Comparison of ENCODE assay signal across 10 mouse cellular contexts in genomic region chr9:60838331-60838872, GRCm38 (mm10). TPM values are rescaled to one million over a fixed set of nuclear protein-coding genes. Genes with fewer than 3 reads are reported as not detected.
DNase-seq lines count a peak whose midpoint lies in the region; ATAC-seq lines count a peak whose summit lies in the region.
"Had no signal": no experiment of that assay in that cellular context is flagged by ENCODE, and none has a peak within 500 bp of the region (broad histone marks: within the 10 kb centered on the region; RNA-seq: fewer than 3 reads in every experiment).

No protein-coding gene starts in this region.

- no peak overlapping the region for H3K4me3 ChIP-seq in neural tube, embryonic 12.5 days
- H3K4me3 ChIP-seq in intestine, embryonic 14.5 days (ENCODE audit: low read depth, low read length), result no peak overlapping the region
- peak overlapping the region; percentile 34 for H3K4me3 ChIP-seq in stomach, embryonic 16.5 days (replicated peaks; ENCODE audit: low read length)
- H3K4me3 ChIP-seq: liver, embryonic 15.5 days had no signal

- no peak for ATAC-seq in neural tube, embryonic 12.5 days (ENCODE audit: low FRiP score, low read depth)
- no peak for ATAC-seq in intestine, embryonic 14.5 days (replicated peaks; ENCODE audit: low FRiP score, low TSS enrichment, low read depth)
- no peak for ATAC-seq in stomach, embryonic 16.5 days (ENCODE audit: insufficient read depth, low FRiP score)

- no peak overlapping the region for H3K9ac ChIP-seq in neural tube, embryonic 12.5 days
- no peak overlapping the region for H3K9ac ChIP-seq in intestine, embryonic 14.5 days (ENCODE audit: low read length)
- H3K9ac ChIP-seq in stomach, embryonic 16.5 days (ENCODE audit: low read length), result no peak overlapping the region; the same call in 1 of the 2 replicates
- H3K9ac ChIP-seq: liver, embryonic 15.5 days had no signal

- WGBS in neural tube, embryonic 12.5 days, result 51% methylated on average over 9 of the region's 9 CpGs
- WGBS in intestine, embryonic 14.5 days, result 46% methylated on average over 9 of the region's 9 CpGs
- WGBS in stomach, embryonic 16.5 days, result 45% methylated on average over 9 of the region's 9 CpGs

- H3K27me3 ChIP-seq in neural tube, embryonic 12.5 days (replicated peaks), result no peaks in the 10 kb centered on the region
- no peaks in the 10 kb centered on the region for H3K27me3 ChIP-seq in intestine, embryonic 14.5 days (replicated peaks; ENCODE audit: control insufficient read depth, insufficient read depth, low read length)
- H3K27me3 ChIP-seq in stomach, embryonic 16.5 days (ENCODE audit: control insufficient read depth, insufficient read depth, low read length), result no peaks in the 10 kb centered on the region
- H3K27me3 ChIP-seq: liver, embryonic 15.5 days had no signal

- no peaks in the 10 kb centered on the region for H3K9me3 ChIP-seq in neural tube, embryonic 12.5 days
- H3K9me3 ChIP-seq in intestine, embryonic 14.5 days (ENCODE audit: control insufficient read depth, low read length), result 0 out of 2 replicates have a peak, but pooled peaks cover 3% of the 10 kb centered on the region
- H3K9me3 ChIP-seq in stomach, embryonic 16.5 days (replicated peaks; ENCODE audit: control insufficient read depth, low read length), result no peaks in the 10 kb centered on the region
- H3K9me3 ChIP-seq: liver, embryonic 15.5 days had no signal

- peak overlapping the region; percentile 56 for H3K4me2 ChIP-seq in neural tube, embryonic 12.5 days (replicated peaks)
- H3K4me2 ChIP-seq in intestine, embryonic 14.5 days (ENCODE audit: low read length), result peak overlapping the region; percentile 32
- H3K4me2 ChIP-seq in stomach, embryonic 16.5 days (ENCODE audit: low read depth, low read length), result peak overlapping the region; percentile 57

- peaks cover 23% of the 10 kb centered on the region for H3K4me1 ChIP-seq in neural tube, embryonic 12.5 days
- peaks cover 24% of the 10 kb centered on the region for H3K4me1 ChIP-seq in intestine, embryonic 14.5 days (replicated peaks; ENCODE audit: control insufficient read depth, insufficient read depth, low read length)
- peaks cover 31% of the 10 kb centered on the region for H3K4me1 ChIP-seq in stomach, embryonic 16.5 days (ENCODE audit: control insufficient read depth, insufficient read depth, low read length)
- H3K4me1 ChIP-seq: liver, embryonic 15.5 days had no signal

- H3K27ac ChIP-seq in neural tube, embryonic 12.5 days, result no peak overlapping the region
- H3K27ac ChIP-seq in intestine, embryonic 14.5 days (ENCODE audit: low read depth), result peak overlapping the region; percentile 67; the same call in 1 of the 2 replicates
- H3K27ac ChIP-seq in stomach, embryonic 16.5 days (ENCODE audit: low read length), result peak overlapping the region; percentile 88
- H3K27ac ChIP-seq: liver, embryonic 15.5 days had no signal

- H3K36me3 ChIP-seq in neural tube, embryonic 12.5 days, result no peaks in the 10 kb centered on the region
- peaks cover 11% of the 10 kb centered on the region; the same call in 1 of the 2 replicates for H3K36me3 ChIP-seq in intestine, embryonic 14.5 days (ENCODE audit: control insufficient read depth, insufficient read depth, low read length)
- H3K36me3 ChIP-seq in stomach, embryonic 16.5 days (ENCODE audit: control insufficient read depth, insufficient read depth, low read length), result no peaks in the 10 kb centered on the region
- H3K36me3 ChIP-seq: liver, embryonic 15.5 days had no signal

- DNase-seq in adrenal gland, adult 2 months, result peak; percentile 59
- DNase-seq in adrenal gland, adult 8-10 months, result no peak
- no peak for DNase-seq in neural tube, embryonic 10.5 days (ENCODE audit: extremely low spot score, low spot score)
- DNase-seq in intestine, embryonic 14.5 days (ENCODE audit: low spot score), result no peak
- no peak for DNase-seq in layer of hippocampus, adult 9-10 months (ENCODE audit: low spot score)
- no peak for DNase-seq in layer of hippocampus, adult 11-12 months (ENCODE audit: low spot score)
- DNase-seq: gastrocnemius, postnatal 10 days had no signal

RNA-seq across cellular contexts. Expression of gene Uaca, which starts 44.1 kb away (rescaled TPM):
- total RNA-seq in adrenal gland, adult 2 months (2021), result 10 to 100 TPM; 28.0 to 63.4 TPM
- polyA plus RNA-seq in adrenal gland, adult 2 months (2012; rRNA removed), result 5.6 and 6.9 TPM in 2 replicates
- total RNA-seq in adrenal gland, adult 8-10 months (2022), result 10 to 100 TPM; 37.5 to 62.0 (median 48.1) TPM
- polyA plus RNA-seq in neural tube, embryonic 12.5 days (2016; fragmentation: Nextera tagmentation; extraction: Ambion mirVana), result 31.3 and 35.2 TPM in 2 replicates
- 26.2 and 44.3 TPM in 2 replicates for polyA plus RNA-seq in intestine, embryonic 14.5 days (2014; fragmentation: Nextera tagmentation; extraction: Ambion mirVana)
- 42.0 and 48.7 TPM in 2 replicates for polyA plus RNA-seq in stomach, embryonic 16.5 days (2015; fragmentation: Nextera tagmentation; extraction: Ambion mirVana)
